Mouse (Mus musculus) urinary bladder, postnatal 36 days (tissue): Measurements from ENCODE around the gene Gm38431.

ENCODE experiments used
- DNase-seq, 2 experiments: peaks; one replicate each; pipeline ENCODE4 v3.0.0; 2022; ENCODE audit warnings: low spot score in 2 of 2, mixed read lengths in 1 of 2

Gm38431 gene

DNA sequence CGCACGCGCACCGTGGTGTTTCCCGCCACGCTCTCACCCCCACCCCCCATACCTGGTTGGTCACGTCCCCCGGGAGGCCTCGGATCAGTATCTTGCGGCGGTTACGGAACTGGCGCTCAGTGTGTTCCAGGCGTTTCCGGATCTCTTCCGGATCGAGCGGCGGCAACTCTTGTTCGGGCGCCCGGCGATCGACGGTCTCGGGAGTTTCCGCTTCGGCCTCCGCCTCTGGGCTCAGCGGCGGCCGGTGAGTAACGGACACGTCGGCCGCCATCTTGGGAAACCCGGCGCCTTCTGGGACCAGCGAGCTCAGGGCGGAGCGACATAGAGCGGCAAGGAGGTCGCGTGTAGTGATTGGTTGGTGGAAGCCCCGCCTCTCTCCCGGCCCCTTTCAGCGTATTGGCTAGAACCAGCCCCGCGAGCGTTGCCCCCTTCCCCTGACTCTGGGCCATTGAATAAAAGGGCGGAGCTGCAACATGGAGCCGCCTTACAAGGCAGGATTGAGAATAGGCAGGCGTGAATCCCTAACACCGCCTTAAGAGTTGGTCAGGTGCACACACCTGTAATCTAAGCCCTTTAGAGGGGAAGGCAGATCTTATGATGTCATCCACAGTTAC lies at the start of gene Gm38431, which contains the start of gene Raver1:
TSS of gene Gm38431 (minus strand) at position 291 of the 614 bp plus-strand sequence.
TSS of gene Raver1 (minus strand) at position 302 of the 614 bp plus-strand sequence.
- DNase-seq: peak; percentile 94 to 98

DNA sequence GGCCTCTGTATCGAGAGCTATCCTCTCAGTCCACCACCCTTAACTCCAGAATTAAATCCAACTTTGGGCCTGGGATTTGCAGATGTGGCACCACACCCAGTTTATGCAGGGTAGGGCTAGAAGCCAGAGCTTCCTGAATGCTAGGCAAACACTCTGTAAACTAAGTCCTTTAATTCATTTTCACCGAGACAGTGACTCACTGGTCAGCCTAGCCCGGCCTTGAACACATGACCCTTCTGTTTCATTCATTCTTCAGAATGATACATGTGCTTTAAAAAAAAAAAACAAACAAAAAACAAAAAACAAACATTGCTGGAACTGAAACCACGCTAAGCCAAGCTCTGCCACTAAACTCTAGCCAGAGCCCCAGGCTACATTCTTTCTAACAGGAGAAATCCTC lies 46.6 kb upstream of the Gm38431 start:
- no peak for DNase-seq

DNA sequence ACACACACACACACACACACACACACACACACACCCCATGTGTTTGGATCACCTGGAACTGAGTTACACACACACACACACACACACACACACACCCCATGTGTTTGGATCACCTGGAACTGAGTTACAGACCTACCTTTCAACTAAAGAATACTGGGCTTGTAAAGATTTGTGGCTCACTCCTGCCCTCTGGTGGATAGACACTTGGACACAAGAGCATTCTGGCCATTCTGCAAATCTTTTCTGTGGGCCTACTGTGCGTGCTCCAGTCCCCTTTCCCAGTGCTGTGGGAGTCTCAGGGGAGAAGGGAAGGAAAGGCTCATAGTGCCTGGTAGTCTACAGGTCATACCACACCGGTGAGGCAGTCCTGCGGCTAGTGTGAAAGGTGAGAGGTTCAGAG lies 45.4 kb upstream of the Gm38431 start:
- peak; percentile 32 to 38 for DNase-seq

DNA sequence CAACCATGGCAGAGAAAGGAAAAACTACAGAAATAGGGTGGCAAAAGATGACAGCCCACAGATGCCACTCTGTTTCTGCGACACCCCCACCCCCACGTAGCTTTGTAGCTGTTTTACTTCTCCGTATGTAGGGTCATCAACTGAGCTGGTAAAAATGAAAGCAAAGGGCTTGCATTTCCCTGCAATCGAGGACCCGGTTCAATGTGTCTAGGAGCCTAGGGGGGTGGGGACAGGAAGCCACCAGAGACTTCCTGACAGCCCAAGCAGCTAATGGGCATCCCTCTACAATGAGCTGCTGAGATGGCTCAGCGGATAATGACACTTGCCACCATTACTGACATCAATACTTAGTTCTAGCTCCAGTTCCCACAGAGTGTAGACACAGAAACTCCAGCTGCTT lies 44.6 kb upstream of the Gm38431 start:
- no peak for DNase-seq

DNA sequence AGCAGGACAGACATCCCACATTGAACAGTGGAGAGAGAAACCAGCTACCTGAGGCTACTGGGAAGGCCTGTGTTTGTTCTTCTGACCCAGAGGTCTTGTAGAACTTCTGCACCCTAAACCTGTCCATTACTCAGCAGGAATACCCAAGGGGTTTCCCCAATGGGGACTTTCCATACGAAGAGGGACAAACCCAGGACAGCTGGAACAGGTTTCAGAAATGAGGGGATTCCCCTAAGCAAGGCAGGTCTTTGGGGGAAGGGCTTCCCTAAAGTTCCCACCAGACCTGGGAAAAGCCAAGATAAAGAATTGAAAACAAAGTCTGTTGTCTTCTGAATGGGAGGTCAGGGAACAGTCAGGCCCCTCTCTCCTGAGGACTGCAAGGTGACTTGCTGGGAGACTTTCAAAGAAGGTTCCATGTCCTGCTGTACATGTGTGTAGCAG lies 44.2 kb upstream of the Gm38431 start:
- no peak for DNase-seq

- DNase-seq: no peak
These were observed 43.6 kb upstream of the Gm38431 start for GRCm38 (mm10) chr9:21135329-21135890.

DNA sequence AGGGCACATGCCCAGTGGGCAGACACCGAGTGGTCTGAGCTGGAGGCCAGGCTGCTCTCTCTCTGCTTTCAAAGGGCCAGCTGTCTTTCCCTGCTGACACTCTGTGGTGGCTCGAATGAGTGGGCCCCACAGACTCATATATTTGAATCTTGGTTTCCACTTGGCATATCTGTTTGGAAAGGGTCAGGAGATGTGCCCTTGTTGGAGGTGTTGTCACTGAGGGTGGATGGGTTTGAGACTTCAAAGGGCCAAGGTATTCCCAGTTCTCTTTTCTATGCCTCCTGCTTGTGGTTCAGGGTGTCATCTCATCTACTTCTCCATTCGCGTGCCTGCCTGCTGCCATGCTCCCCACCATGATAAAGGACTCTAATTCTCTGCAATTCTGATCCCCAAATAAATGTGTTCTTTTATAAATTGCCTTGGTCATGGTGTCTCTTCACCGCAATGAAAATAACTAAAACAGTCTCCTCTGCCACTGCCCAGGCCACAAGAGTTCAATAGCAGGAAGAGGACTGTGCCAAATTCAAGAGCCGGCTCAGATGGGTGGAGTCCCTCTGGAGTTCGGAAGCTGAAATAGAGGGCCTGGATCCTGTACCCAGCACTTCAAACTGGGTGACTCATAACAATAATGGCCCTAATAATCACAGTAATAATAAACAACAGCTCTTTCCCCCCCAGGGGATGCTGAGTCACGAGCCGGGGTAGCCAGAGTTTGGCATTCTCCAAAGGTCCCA lies 43.0 kb upstream of the Gm38431 start:
- DNase-seq: peak in 1 of 2 experiments; percentile 59

- no peak for DNase-seq
These were observed 41.4 kb upstream of the Gm38431 start for GRCm38 (mm10) chr9:21133064-21133707.

- no peak for DNase-seq
These were observed 40.4 kb upstream of the Gm38431 start for GRCm38 (mm10) chr9:21132102-21132775.

DNA sequence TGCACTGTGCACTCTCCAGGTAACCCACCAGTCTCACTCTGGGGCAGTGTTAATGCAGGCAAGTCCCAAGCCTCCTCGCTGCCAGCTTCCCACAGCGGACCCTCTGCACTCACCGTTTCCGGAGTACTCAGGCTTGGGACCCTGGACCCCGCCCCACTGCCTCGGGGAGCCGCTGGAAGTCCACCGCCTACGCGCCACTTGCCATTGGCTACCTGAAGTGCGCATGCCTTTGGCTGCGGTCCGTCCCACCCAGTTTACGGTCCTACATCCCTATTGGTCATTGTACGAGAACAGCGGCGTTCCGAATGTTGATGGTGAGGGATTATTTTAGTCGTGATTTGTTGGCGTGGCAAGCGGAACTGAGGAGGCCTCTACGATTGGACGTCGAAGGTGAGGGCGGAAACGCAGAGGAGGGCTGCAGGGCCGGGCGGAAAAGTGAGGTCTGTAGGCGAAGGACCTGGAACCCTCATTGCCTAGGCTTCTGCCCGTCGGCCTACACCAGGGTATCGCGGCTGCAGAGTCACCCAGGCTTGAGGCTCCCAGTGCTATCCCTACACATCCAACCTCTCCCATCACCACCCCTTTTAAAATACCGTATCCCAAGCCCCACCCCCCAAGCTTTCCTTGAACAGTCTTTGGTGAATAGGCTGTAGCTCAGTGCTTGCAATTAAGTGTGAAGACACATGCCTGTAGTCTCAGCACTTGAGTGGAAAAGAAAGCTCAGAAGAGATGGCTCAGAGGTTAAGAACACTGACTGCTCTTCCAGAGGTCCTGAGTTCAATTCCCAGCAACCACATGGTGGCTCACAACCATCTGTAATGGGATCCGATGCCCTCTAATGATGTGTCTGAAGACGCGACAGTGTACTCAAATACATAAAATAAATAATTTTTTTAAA lies 39.5 kb upstream of the Gm38431 start, which contains the start of gene Tyk2:
TSS of gene Tyk2 (minus strand) at position 185 of the 898 bp plus-strand sequence.
- peak; percentile 85 to 94 for DNase-seq

- no peak for DNase-seq
These were observed 34.4 kb upstream of the Gm38431 start for GRCm38 (mm10) chr9:21126259-21126627.

DNA sequence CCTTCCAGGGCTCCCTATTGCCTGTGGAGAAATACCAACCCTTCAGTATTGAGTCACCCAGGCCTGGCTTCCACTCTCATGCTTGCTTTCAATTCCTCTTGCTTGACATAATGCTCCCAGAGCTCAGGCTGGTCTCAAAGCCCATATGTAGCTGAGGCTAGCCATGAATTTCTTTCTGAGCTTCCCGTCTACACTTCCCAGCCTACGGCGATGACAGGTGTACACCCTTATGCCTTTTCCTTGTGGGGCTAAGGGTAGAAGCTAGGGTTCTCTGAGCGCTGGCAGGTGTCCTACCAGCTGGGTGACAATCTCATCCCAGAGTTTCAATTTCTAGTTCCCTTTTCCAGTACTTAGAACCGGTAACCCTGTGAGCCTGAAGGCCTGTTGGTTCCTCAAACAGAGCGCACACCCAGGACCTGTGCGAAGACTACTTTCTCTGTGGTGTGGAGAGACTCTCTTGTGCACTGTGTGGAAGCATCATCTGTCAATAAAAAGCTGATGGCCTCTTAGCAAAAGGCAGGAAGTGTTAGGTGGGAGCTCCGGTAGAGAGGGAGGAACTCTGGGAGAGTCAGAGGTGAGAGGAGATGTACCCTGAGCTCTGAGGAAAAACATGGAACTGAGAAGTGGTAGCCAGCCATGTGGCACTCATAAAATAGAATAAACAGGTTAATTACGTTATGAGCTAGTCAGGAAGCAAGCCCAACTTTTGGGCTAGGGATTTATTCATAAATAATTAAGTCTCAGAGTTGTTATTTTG lies 33.9 kb upstream of the Gm38431 start:
- DNase-seq: no peak

DNA sequence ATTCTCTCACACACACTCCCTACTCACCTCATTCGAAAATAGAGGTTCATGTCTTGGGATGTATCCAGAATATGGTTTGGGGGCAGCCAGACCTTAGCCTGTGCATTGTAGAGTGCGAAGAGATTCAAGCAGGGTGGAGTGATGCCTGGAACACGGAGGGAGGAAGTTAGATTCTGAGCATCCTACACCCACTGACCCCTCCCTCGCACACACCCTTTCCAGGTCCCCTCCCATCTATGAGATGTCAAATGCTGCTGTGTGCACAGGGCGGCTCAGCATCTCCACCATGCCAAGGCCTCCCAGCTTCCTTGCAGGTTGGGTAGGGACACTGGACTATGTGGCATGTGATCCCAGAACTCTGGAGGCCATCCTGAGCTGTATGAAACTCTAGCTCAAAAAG lies 33.0 kb upstream of the Gm38431 start:
- no peak for DNase-seq

- no peak for DNase-seq
These were observed 29.7 kb upstream of the Gm38431 start for GRCm38 (mm10) chr9:21121483-21121882.

GRCm38 (mm10) chr9:21117073-21117472 lies 25.3 kb upstream of the Gm38431 start:
- DNase-seq: no peak

DNA sequence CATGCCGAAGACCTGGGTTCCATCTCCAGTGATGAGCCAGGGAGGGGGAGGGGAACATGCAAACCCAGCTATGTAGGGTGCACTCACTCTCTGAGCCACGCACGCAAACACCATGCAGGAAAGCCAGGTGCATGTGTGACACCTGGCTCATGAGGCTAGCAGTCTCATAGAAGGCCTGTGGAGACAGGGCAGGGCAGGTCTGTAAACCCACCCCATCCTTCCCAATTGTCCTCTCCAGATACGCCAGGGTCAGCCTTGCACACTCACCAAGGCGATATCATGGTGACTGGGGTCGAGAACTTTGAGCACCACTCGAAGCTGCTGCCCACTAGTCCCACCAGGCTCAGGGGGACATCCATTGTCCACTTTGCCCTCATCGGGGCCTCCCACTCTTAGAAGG lies 23.3 kb upstream of the Gm38431 start:
- DNase-seq: no peak

- DNase-seq: no peak
These were observed 22.4 kb upstream of the Gm38431 start for GRCm38 (mm10) chr9:21114190-21114589.

GRCm38 (mm10) chr9:21113751-21114150 lies 22.0 kb upstream of the Gm38431 start:
- DNase-seq: no peak

- DNase-seq: no peak
These were observed 15.9 kb upstream of the Gm38431 start for GRCm38 (mm10) chr9:21107607-21108237.
